Comparison of ENCODE assay signal across 8 mouse cellular contexts in the genomic region with DNA sequence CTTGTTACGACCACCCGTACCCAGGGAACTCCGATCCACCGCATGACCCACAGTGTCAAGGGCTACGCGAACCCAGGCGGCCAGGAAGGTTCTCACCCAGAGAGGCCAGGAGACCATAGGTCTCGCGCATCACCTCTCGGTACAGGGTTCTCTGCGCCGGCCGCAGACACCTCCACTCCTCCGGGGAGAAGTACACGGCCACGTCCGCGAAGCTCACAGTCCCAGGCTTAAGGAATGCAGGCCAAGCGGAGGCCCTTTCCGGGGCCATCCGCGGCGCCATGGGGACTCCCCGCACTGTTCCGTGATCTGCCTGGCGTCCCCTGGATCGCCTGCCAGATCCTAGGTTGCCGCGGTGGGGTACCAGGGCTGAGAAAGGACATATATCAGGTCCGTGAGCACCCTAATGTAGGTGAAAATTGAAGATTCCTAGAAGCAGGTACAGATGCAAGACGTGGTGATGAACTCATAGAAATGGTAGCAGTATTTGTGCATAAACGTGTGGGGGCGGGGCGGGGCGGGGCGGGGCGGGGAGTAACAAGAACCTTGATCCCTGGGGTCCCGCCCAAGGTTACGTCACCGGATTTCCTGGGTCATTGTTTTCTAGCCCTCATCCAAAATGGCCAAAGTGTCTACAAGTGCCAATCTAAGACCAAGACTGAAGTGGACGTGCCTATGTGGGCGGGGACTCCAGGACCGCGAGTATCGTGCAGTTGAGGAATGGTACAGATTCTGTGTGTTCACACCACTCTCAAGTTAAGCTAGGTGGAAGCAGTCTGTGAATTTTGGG. TPM values are rescaled to one million over a fixed set of nuclear protein-coding genes. Genes with fewer than 3 reads are reported as not detected.
A peak's percentile ranks its signal among the peaks of the same experiment; 100 is the strongest.
DNase-seq lines count a peak whose midpoint lies in the region; ATAC-seq and TF ChIP-seq lines count a peak whose summit lies in the region.

Gene E430018J23Rik (minus strand): TSS at position 473 of the 787 bp plus-strand sequence.

- H3K4me2 ChIP-seq in heart, embryonic 15.5 days, result peak within 1 kb of the TSS; percentile 65
- H3K4me2 ChIP-seq in liver, embryonic 14.5 days (ENCODE audit: low read depth), result peak within 1 kb of the TSS; percentile 90
- peak within 1 kb of the TSS; percentile 73 for H3K4me2 ChIP-seq in neural tube, embryonic 11.5 days (ENCODE audit: low read depth)
- peak within 1 kb of the TSS; percentile 75 for H3K4me2 ChIP-seq in stomach, postnatal 0 days (replicated peaks; ENCODE audit: low read depth)

- 1% methylated on average over 45 of the region's 45 CpGs for WGBS in forebrain, embryonic 10.5 days
- WGBS in heart, embryonic 15.5 days, result under 1% methylated on average over 45 of the region's 45 CpGs
- under 1% methylated on average over 43 of the region's 45 CpGs for WGBS in liver, embryonic 14.5 days (ENCODE audit: insufficient replicate concordance)
- 0% methylated on average over 41 of the region's 45 CpGs for WGBS in neural tube, embryonic 11.5 days
- under 1% methylated on average over 42 of the region's 45 CpGs for WGBS in stomach, postnatal 0 days

- peaks cover 19% of the 10 kb centered on the region for H3K36me3 ChIP-seq in forebrain, embryonic 10.5 days (replicated peaks)
- H3K36me3 ChIP-seq in heart, embryonic 15.5 days, result peaks cover 10% of the 10 kb centered on the region; the same call in 1 of the 2 replicates
- no peaks in the 10 kb centered on the region for H3K36me3 ChIP-seq in liver, embryonic 14.5 days (replicated peaks; ENCODE audit: control insufficient read depth, insufficient read depth, low read depth)
- 0 out of 2 replicates have a peak, but pooled peaks cover 2% of the 10 kb centered on the region for H3K36me3 ChIP-seq in neural tube, embryonic 11.5 days (ENCODE audit: control insufficient read depth, insufficient read depth, low read length)
- H3K36me3 ChIP-seq in stomach, postnatal 0 days (ENCODE audit: control insufficient read depth, insufficient read depth, low read length), result peaks cover 2% of the 10 kb centered on the region; the same call in 1 of the 2 replicates

- H3K4me3 ChIP-seq in forebrain, embryonic 10.5 days, result peak within 1 kb of the TSS; percentile 82
- peak within 1 kb of the TSS; percentile 82 for H3K4me3 ChIP-seq in heart, embryonic 15.5 days
- peak within 1 kb of the TSS; percentile 71 to 77 for H3K4me3 ChIP-seq in liver, embryonic 14.5 days (ENCODE audit: insufficient read depth in 1 of 2, low read depth in 2 of 2, low read length in 2 of 2)
- peak within 1 kb of the TSS; percentile 61 for H3K4me3 ChIP-seq in neural tube, embryonic 11.5 days (ENCODE audit: low read depth, low read length)
- H3K4me3 ChIP-seq in stomach, postnatal 0 days (ENCODE audit: low read depth, low read length), result peak within 1 kb of the TSS; percentile 76

- TF ChIP-seq EP300 in liver, embryonic 14.5 days (IDR thresholded peaks at IDR 0.05; ENCODE audit: low read depth), result no peak
- TF ChIP-seq EP300 in stomach, postnatal 0 days (optimal IDR thresholded peaks at IDR 0.05), result no peak

- DNase-seq in CD8-positive naive resting alpha-beta T cell, adult 2 months (ENCODE audit: low read depth in 2 of 2, low spot score in 2 of 2), result peak; percentile 83 to 90
- peak; percentile 100 for DNase-seq in c-Kit-positive CD71-negative TER-119-negative erythroid progenitor cells, embryonic 14.5 days (ENCODE audit: low read depth)
- DNase-seq in forebrain, embryonic 10.5 days (ENCODE audit: extremely low spot score, low spot score), result peak; percentile 96
- DNase-seq in kidney, postnatal 25 days, result peak; percentile 98 to 100
- peak; percentile 94 to 96 (median 95) for DNase-seq in liver, embryonic 14.5 days (ENCODE audit: low read depth in 3 of 3, low spot score in 3 of 3)
- DNase-seq in neural tube, embryonic 11.5 days (ENCODE audit: low spot score), result peak; percentile 93
- DNase-seq in stomach, postnatal 0 days (ENCODE audit: low spot score), result peak; percentile 98

- H3K9me3 ChIP-seq in forebrain, embryonic 10.5 days, result no peaks in the 10 kb centered on the region
- H3K9me3 ChIP-seq in heart, embryonic 15.5 days (replicated peaks), result no peaks in the 10 kb centered on the region
- no peaks in the 10 kb centered on the region for H3K9me3 ChIP-seq in liver, embryonic 14.5 days (ENCODE audit: control insufficient read depth, low read length)
- H3K9me3 ChIP-seq in neural tube, embryonic 11.5 days (ENCODE audit: control insufficient read depth, low read length), result no peaks in the 10 kb centered on the region
- no peaks in the 10 kb centered on the region for H3K9me3 ChIP-seq in stomach, postnatal 0 days (ENCODE audit: control insufficient read depth, low read length)

- no peaks in the 10 kb centered on the region for H3K27me3 ChIP-seq in forebrain, embryonic 10.5 days (ENCODE audit: poor library complexity, severe bottlenecking)
- H3K27me3 ChIP-seq in heart, embryonic 15.5 days, result no peaks in the 10 kb centered on the region
- no peaks in the 10 kb centered on the region for H3K27me3 ChIP-seq in liver, embryonic 14.5 days (ENCODE audit: control insufficient read depth, insufficient read depth, low read length)
- H3K27me3 ChIP-seq in neural tube, embryonic 11.5 days (ENCODE audit: control insufficient read depth, insufficient read depth, low read length), result no peaks in the 10 kb centered on the region
- no peaks in the 10 kb centered on the region for H3K27me3 ChIP-seq in stomach, postnatal 0 days (ENCODE audit: control insufficient read depth, insufficient read depth, low read length)

- no peak for TF ChIP-seq CTCF in liver, embryonic 14.5 days (IDR thresholded peaks at IDR 0.05; ENCODE audit: low read depth)
- no peak for TF ChIP-seq CTCF in stomach, postnatal 0 days (IDR thresholded peaks at IDR 0.05; ENCODE audit: low read depth)

- peak within 1 kb of the TSS; percentile 91 for H3K27ac ChIP-seq in forebrain, embryonic 10.5 days
- H3K27ac ChIP-seq in heart, embryonic 15.5 days, result peak within 1 kb of the TSS; percentile 94
- peak within 1 kb of the TSS; percentile 59 for H3K27ac ChIP-seq in liver, embryonic 14.5 days
- peak within 1 kb of the TSS; percentile 80 for H3K27ac ChIP-seq in neural tube, embryonic 11.5 days (ENCODE audit: low read depth, low read length)
- H3K27ac ChIP-seq in stomach, postnatal 0 days (replicated peaks), result peak within 1 kb of the TSS; percentile 93

- H3K4me1 ChIP-seq in forebrain, embryonic 10.5 days, result peaks cover 27% of the 10 kb centered on the region
- peaks cover 16% of the 10 kb centered on the region for H3K4me1 ChIP-seq in heart, embryonic 15.5 days (replicated peaks)
- H3K4me1 ChIP-seq in liver, embryonic 14.5 days (replicated peaks; ENCODE audit: control insufficient read depth in 2 of 2, insufficient read depth in 2 of 2, low read length in 1 of 2), result peaks cover 5 to 12% of the 10 kb centered on the region in 2 experiments
- peaks cover 3% of the 10 kb centered on the region; the same call in 1 of the 2 replicates for H3K4me1 ChIP-seq in neural tube, embryonic 11.5 days (ENCODE audit: control insufficient read depth, insufficient read depth, low read length)
- 0 out of 2 replicates have a peak, but pooled peaks cover 2% of the 10 kb centered on the region for H3K4me1 ChIP-seq in stomach, postnatal 0 days (replicated peaks; ENCODE audit: control insufficient read depth, insufficient read depth)

- H3K9ac ChIP-seq in heart, embryonic 15.5 days, result peak within 1 kb of the TSS; percentile 87
- peak within 1 kb of the TSS; percentile 82 for H3K9ac ChIP-seq in liver, embryonic 14.5 days (replicated peaks)
- peak within 1 kb of the TSS; percentile 84 for H3K9ac ChIP-seq in neural tube, embryonic 11.5 days (ENCODE audit: low read length)
- peak within 1 kb of the TSS; percentile 87 for H3K9ac ChIP-seq in stomach, postnatal 0 days (ENCODE audit: low read length)

- ATAC-seq in heart, embryonic 15.5 days (replicated peaks; ENCODE audit: insufficient number of reproducible peaks, insufficient read depth, low FRiP score, low read depth), result peak; percentile 95
- peak; percentile 91 for ATAC-seq in liver, embryonic 14.5 days (ENCODE audit: insufficient read depth)
- ATAC-seq in neural tube, embryonic 11.5 days (ENCODE audit: insufficient read depth, low FRiP score, low TSS enrichment), result peak; percentile 95
- ATAC-seq in stomach, postnatal 0 days (ENCODE audit: low FRiP score, low TSS enrichment), result peak; percentile 97

RNA-seq across cellular contexts. Expression of gene E430018J23Rik, which starts in this region (rescaled TPM):
- 4.2 and 4.8 TPM in 2 replicates for polyA plus RNA-seq in forebrain, embryonic 10.5 days (2016; fragmentation: Nextera tagmentation; extraction: Ambion mirVana)
- polyA plus RNA-seq in heart, embryonic 15.5 days (2015; fragmentation: Nextera tagmentation; extraction: Ambion mirVana), result 3.7 and 4.8 TPM in 2 replicates
- 1.2 and 1.3 TPM in 2 replicates for polyA plus RNA-seq in liver, embryonic 14.5 days (2012; rRNA removed)
- 1.0 and 1.3 TPM in 2 replicates for polyA plus RNA-seq in liver, embryonic 14.5 days (2014; fragmentation: Nextera tagmentation; extraction: Ambion mirVana)
- 7.1 and 8.1 TPM in 2 replicates for polyA plus RNA-seq in neural tube, embryonic 11.5 days (2014; fragmentation: Nextera tagmentation; extraction: Ambion mirVana)
- polyA plus RNA-seq in stomach, postnatal 0 days (2015; fragmentation: Nextera tagmentation; extraction: Ambion mirVana), result 3.3 and 3.9 TPM in 2 replicates

Comparison
In these comparisons a context has a peak if more than half of its experiments do, and no peak if none do; other contexts are left out.
1. Peak in every context shown above with its lines: DNase-seq, ATAC-seq, H3K4me3 ChIP-seq and H3K27ac ChIP-seq.